Mouse (Mus musculus): Measurements from ENCODE around the gene Cldn15.

The Cldn15 gene

DNA sequence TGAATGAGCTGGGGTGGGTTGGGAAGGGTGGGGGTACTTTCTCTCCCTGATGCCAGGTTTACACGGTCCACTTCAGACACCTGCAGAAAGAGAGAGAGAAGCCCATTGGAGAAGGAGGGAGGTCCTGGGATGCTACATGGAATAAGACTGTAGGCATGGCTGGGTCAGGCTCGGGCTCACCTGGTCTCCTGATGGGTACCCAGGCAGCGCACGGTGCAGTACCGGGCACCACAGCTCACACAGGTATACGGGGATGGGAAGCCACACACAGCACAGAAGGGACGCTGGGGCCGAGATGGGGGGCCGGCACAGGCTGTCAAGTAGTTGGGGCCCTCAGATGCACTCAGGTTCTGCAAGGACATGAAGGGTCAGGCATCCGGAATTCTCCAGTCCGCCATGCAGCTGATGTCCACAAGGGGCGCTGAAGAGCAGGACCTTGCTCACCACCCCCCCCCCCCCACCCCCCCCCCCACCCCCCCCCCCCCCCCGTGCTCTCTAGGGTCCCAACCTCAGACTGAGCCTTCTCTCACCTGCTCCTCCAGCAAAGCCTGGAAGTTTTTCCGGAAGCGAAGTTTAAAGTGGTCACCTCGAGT is 16.0 kb downstream of the Cldn15 start:
- no peak for DNase-seq (ENCODE audit: low spot score)

- no peak for DNase-seq (ENCODE audit: low spot score)
Observed at GRCm38 (mm10) chr5:136984828-136985227, 18.4 kb downstream of the Cldn15 start.

- DNase-seq (ENCODE audit: low spot score), result peak; percentile 86
Observed at GRCm38 (mm10) chr5:136986695-136987137, 20.3 kb downstream of the Cldn15 start, which contains the start of gene Plod3. Gene Plod3 (plus strand): TSS chr5:136987019.

GRCm38 (mm10) chr5:136987138-136987933 is 20.9 kb downstream of the Cldn15 start:
- peak; percentile 27 for DNase-seq (ENCODE audit: low spot score)

GRCm38 (mm10) chr5:136987934-136988271 is 21.5 kb downstream of the Cldn15 start, which contains the start of gene Znhit1:
Gene Znhit1 (minus strand): TSS chr5:136988021.
- DNase-seq (ENCODE audit: low spot score), result no peak

- no peak for DNase-seq (ENCODE audit: low spot score)
Observed at GRCm38 (mm10) chr5:136988420-136988819, 22.0 kb downstream of the Cldn15 start.

GRCm38 (mm10) chr5:136989801-136990200 is 23.4 kb downstream of the Cldn15 start:
- DNase-seq (ENCODE audit: low spot score), result no peak

- DNase-seq (ENCODE audit: low spot score), result no peak
Observed at GRCm38 (mm10) chr5:136999449-136999848, 33.0 kb downstream of the Cldn15 start.

DNA sequence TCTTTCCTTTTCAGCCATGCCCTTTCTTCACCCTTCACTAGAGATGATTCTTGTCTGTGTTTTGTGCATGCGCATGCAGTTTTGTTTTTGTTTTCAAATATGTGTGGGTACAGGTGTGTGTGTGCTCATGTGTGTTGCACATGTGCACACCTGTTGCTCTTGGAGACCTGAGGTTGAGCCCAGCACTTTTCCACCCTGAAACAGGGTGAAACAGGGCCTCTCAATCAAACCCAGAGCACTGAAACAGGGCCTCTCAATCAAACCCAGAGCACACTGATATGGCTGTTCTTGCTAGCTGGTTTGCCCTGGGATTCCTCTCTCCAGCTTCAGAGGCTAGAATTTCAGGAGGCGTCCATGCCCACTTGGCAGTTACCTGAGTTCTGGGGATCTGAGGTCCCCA is 34.2 kb downstream of the Cldn15 start:
- DNase-seq (ENCODE audit: low spot score), result no peak

DNA sequence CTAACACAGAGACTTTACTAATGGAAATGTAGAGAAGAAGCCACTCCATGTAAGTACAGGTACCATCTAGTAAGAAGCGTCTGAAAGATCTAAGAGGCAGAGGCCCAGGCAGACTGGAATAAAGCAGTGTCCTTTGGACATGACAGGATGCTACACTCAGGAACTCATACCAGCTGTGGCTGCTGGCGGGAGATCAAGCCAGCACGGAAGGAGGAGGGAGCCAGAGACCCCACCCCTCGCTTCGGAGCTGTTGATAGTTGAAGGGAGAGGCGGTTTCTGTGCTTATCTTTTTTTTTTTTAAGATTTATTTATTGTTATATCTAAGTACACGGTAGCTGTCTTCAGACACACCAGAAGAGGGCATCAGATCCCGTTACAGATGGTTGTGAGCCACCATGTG is 40.9 kb downstream of the Cldn15 start:
- no peak for DNase-seq (ENCODE audit: low spot score)

GRCm38 (mm10) chr5:137009988-137010387 is 43.6 kb downstream of the Cldn15 start:
- no peak for DNase-seq (ENCODE audit: low spot score)

- DNase-seq (ENCODE audit: low spot score), result no peak
Observed at GRCm38 (mm10) chr5:137012401-137012950, 46.1 kb downstream of the Cldn15 start.

DNA sequence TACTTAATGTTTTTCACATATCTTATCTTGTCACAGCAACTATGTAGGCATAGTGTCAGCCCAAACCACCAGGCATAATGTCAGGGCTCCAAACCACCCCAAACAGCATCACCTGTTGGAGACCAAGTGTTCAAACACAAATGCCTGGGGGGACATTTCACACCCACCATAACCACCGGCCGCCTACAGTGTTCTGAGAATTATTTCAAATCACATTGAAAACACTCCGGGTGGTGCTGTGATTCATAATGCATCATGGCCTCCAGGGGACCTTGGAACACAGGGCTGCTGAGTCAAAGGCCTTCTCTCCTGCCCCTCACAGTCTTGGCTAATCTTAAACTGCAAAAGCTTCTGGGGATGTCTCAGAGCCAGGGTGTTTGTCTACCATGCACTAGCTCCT is 49.5 kb downstream of the Cldn15 start:
- no peak for DNase-seq (ENCODE audit: low spot score)

GRCm38 (mm10) chr5:137024318-137024717 is 57.9 kb downstream of the Cldn15 start:
- DNase-seq (ENCODE audit: low spot score), result no peak

- no peak for DNase-seq (ENCODE audit: low spot score)
Observed at GRCm38 (mm10) chr5:137025132-137025531, 58.7 kb downstream of the Cldn15 start.

Measured in urinary bladder, postnatal 10 days (tissue).